Mouse (Mus musculus): ENCODE measurements around the gene Kif19a.

The Kif19a gene

GRCm38 (mm10) chr11:114764820-114765818 is at the start of gene Kif19a:
Gene Kif19a, plus strand, starts transcription at chr11:114765388.
- peak; percentile 58 for DNase-seq (ENCODE audit: low read depth, low spot score)

GRCm38 (mm10) chr11:114715531-114715930 is 49.7 kb upstream of the Kif19a start:
- DNase-seq (ENCODE audit: low read depth, low spot score), result no peak

- no peak for DNase-seq (ENCODE audit: low read depth, low spot score)
Observed at GRCm38 (mm10) chr11:114720535-114720934, 44.7 kb upstream of the Kif19a start.

- DNase-seq (ENCODE audit: low read depth, low spot score), result no peak
Observed at GRCm38 (mm10) chr11:114722438-114722837, 42.8 kb upstream of the Kif19a start.

GRCm38 (mm10) chr11:114723030-114723429 is 42.2 kb upstream of the Kif19a start:
- peak; percentile 42 for DNase-seq (ENCODE audit: low read depth, low spot score)

GRCm38 (mm10) chr11:114724787-114725590 is 40.2 kb upstream of the Kif19a start:
- peak; percentile 80 for DNase-seq (ENCODE audit: low read depth, low spot score)

- peak; percentile 88 for DNase-seq (ENCODE audit: low read depth, low spot score)
Observed at GRCm38 (mm10) chr11:114726965-114727825, 38.0 kb upstream of the Kif19a start, which contains the start of gene Dnaic2. Gene Dnaic2, plus strand, starts transcription at chr11:114727408.

GRCm38 (mm10) chr11:114727826-114728186 is 37.4 kb upstream of the Kif19a start:
- peak; percentile 54 for DNase-seq (ENCODE audit: low read depth, low spot score)

GRCm38 (mm10) chr11:114728333-114728732 is 36.9 kb upstream of the Kif19a start:
- no peak for DNase-seq (ENCODE audit: low read depth, low spot score)

- DNase-seq (ENCODE audit: low read depth, low spot score), result no peak
Observed at GRCm38 (mm10) chr11:114729832-114730363, 35.3 kb upstream of the Kif19a start.

- DNase-seq (ENCODE audit: low read depth, low spot score), result no peak
Observed at GRCm38 (mm10) chr11:114731711-114732110, 33.5 kb upstream of the Kif19a start.

- DNase-seq (ENCODE audit: low read depth, low spot score), result no peak
Observed at GRCm38 (mm10) chr11:114732890-114733289, 32.3 kb upstream of the Kif19a start.

- no peak for DNase-seq (ENCODE audit: low read depth, low spot score)
Observed at GRCm38 (mm10) chr11:114736111-114736510, 29.1 kb upstream of the Kif19a start.

GRCm38 (mm10) chr11:114736913-114737624 is 28.1 kb upstream of the Kif19a start:
- peak; percentile 77 for DNase-seq (ENCODE audit: low read depth, low spot score)

GRCm38 (mm10) chr11:114740598-114740997 is 24.6 kb upstream of the Kif19a start:
- no peak for DNase-seq (ENCODE audit: low read depth, low spot score)

GRCm38 (mm10) chr11:114741451-114741850 is 23.7 kb upstream of the Kif19a start:
- no peak for DNase-seq (ENCODE audit: low read depth, low spot score)

GRCm38 (mm10) chr11:114745134-114745533 is 20.1 kb upstream of the Kif19a start:
- DNase-seq (ENCODE audit: low read depth, low spot score), result peak; percentile 92

GRCm38 (mm10) chr11:114747564-114748138 is 17.5 kb upstream of the Kif19a start:
- no peak for DNase-seq (ENCODE audit: low read depth, low spot score)

GRCm38 (mm10) chr11:114769911-114770310 is 4.7 kb downstream of the Kif19a start:
- DNase-seq (ENCODE audit: low read depth, low spot score), result no peak

GRCm38 (mm10) chr11:114771896-114772295 is 6.7 kb downstream of the Kif19a start:
- no peak for DNase-seq (ENCODE audit: low read depth, low spot score)

Measured in brain, adult 2 months (tissue).